Mouse (Mus musculus) neural tube, postnatal 0 days (tissue): Measurements from ENCODE around the gene Akap6. TPM values are rescaled to one million over a fixed set of nuclear protein-coding genes. Genes with fewer than 3 reads are reported as not detected.

Experiments used
- polyA plus RNA-seq: library from polyadenylated mRNA; unstranded; fragments of >200 nt; fragmentation: Nextera tagmentation; extraction: Ambion mirVana; gene quantifications from 2 replicates; pipeline ENCODE4 v1.2.1, GENCODE M21; 2015

Akap6 gene
- 20.5 and 21.9 TPM in 2 replicates for polyA plus RNA-seq

GRCm38 (mm10) chr12:52699146-52699545 is at the start of gene Akap6:
Akap6 (plus strand) TSS chr12:52699383.

Other genes starting within 250 kb of the Akap6 start
- gene Arhgap5, start 195.4 kb upstream of the Akap6 start, polyA plus RNA-seq = 32.5 and 39.4 TPM in 2 replicates